Mouse (Mus musculus) ES-E14 (cell line): Measurements from ENCODE around the gene Hoxa3.

Experiments
- CHD2 ChIP-seq: IDR thresholded peaks from 2 replicates; pipeline ENCODE4 v1.6.1; 2014; ENCODE audit warnings: mild to moderate bottlenecking, low read depth, low read length, inconsistent platforms
- HCFC1 ChIP-seq: IDR thresholded peaks from 2 replicates; pipeline ENCODE4 v1.6.1; 2012; ENCODE audit warnings: low read length, inconsistent platforms, borderline replicate concordance; ENCODE audit not compliant: insufficient read depth
- MAFK ChIP-seq: IDR thresholded peaks from 2 replicates; pipeline ENCODE4 v1.6.1; 2014; ENCODE audit warnings: mild to moderate bottlenecking, low read depth, low read length, inconsistent platforms; ENCODE audit not compliant: insufficient read depth
- ZC3H11A ChIP-seq: IDR thresholded peaks from 2 replicates; pipeline ENCODE4 v1.6.1; 2012; ENCODE audit warnings: low read depth, mild to moderate bottlenecking, inconsistent platforms, low read length, borderline replicate concordance
- ZNF384 ChIP-seq: IDR thresholded peaks from 2 replicates; pipeline ENCODE4 v1.6.1; 2012; ENCODE audit warnings: low read depth, low read length, inconsistent platforms

DNA sequence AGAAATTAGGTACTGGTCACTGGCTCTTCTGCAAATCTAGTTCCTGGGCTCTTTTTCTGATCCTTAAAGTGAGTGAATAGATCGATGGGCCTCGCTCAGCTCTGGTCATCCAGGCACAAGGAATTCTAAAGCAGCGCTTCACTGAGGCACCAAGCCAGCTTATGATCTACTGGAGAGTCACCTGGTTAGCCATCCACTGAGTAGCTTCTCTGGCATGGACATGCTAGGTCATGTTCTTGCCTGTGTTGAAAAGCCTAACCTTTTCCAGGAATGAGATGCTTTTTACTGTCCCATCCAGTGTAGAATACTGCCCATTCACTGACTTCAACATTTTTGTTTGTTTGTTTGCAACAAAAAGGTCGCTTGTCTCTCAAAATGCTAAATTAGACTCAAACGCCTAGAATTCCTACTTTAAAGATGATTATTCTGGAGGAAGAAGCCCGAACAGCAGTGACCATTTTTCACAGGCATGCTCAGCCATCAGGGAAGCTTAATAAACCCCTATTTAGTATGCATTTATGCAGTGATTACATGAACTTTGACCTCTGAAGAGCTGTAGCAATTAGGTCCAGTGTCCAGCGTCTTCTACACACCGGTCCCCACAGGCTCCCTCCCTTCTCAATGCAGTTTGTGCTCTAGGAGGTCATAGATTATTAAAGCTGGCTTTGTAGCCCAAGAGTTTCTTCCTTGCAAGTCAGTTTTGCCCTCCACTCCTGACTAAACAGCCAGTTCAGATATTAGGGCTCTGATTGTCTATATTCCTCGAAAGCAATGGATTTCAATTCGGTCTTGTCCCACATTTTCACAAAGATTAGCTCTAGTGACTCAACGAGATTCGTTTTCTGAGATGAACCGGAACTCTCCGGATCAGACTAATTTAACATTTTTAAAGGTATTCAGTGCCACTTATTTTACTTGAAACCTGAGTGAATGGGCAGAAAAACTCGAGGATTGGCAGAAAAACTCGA lies 60.6 kb downstream of the Hoxa3 start:
- TF ChIP-seq ZNF384 (no peak), HCFC1 (no peak), MAFK (no peak), CHD2 (no peak), ZC3H11A (no peak)
